Comparison of ENCODE assay signal across 8 mouse cellular contexts in the genomic region with DNA sequence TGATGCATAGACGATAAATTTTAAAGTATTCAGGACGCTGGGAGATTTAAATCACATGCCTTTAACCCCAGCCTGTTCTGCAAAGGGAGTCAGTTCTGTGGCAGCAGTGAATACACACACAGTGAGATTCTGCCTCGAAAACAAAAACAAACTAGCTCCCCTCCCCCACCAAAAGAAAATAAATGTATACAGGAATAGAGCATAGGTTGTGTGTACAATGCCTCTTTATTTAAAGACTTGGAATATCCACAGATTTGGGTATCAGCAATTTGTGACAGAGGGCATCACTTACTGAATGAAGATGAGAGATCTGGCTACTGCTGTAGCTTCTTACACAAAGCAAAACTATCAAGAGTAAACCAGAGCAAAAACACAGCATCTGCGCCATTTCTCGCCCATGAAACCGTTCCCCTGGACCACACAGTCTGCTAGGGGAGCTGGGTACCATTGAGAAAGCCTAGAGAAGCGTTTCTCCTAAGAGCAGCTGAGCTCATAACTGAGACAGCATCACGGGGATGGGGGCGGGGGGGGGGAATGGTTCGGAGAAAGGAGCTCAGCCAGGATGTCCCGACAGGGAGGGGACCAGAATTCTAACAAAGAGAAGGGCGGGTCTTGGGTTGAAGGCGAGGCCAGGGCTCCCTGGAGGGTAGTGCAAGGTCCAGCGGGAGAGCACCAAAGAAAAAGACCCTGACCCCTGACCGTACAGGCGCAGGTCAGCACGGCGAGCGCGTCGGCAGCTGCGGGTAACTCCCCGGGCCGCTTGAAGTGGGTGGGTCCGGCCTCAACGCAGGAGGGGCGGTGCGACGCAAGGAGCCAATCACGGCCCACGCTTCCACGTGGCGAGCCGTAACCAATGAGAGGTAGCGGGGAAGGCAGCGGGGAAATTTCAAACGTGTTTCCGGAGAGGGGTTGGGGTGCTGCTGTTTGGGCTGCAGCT. TPM values are rescaled to one million over a fixed set of nuclear protein-coding genes. Genes with fewer than 3 reads are reported as not detected.
A peak's percentile ranks its signal among the peaks of the same experiment; 100 is the strongest.
DNase-seq lines count a peak whose midpoint lies in the region; ATAC-seq and TF ChIP-seq lines count a peak whose summit lies in the region.

A gene (plus strand): TSS at position 879 of the 937 bp plus-strand sequence.

- H3K4me2 ChIP-seq in forebrain, embryonic 13.5 days = peak within 1 kb of the TSS; percentile 82
- H3K4me2 ChIP-seq in neural tube, embryonic 15.5 days = peak within 1 kb of the TSS; percentile 97

- WGBS in forebrain, embryonic 13.5 days = under 1% methylated on average over 38 of the region's 38 CpGs
- WGBS in neural tube, embryonic 15.5 days = under 1% methylated on average over 38 of the region's 38 CpGs

- H3K9ac ChIP-seq in forebrain, embryonic 13.5 days = peak within 1 kb of the TSS; percentile 85
- peak within 1 kb of the TSS; percentile 76 for H3K9ac ChIP-seq in neural tube, embryonic 15.5 days (replicated peaks)

- DNase-seq in c-Kit-positive CD71-positive TER-119-positive erythroid progenitor cells, embryonic 14.5 days (ENCODE audit: low spot score) = peak; percentile 88
- DNase-seq in heart, postnatal 14 days = peak; percentile 90 to 92
- peak; percentile 91 for DNase-seq in layer of hippocampus, adult 11-12 months (ENCODE audit: low spot score)
- peak; percentile 89 to 90 for DNase-seq in lung, adult 18-20 months
- peak; percentile 93 for DNase-seq in testis, postnatal 14 days (ENCODE audit: low spot score)

- H3K4me1 ChIP-seq in E14TG2a.4 (replicated peaks; ENCODE audit: low read depth, low read length) = peaks cover 26% of the 10 kb centered on the region
- H3K4me1 ChIP-seq in forebrain, embryonic 13.5 days = peaks cover 25% of the 10 kb centered on the region
- H3K4me1 ChIP-seq in neural tube, embryonic 15.5 days = peaks cover 5% of the 10 kb centered on the region

- peak within 1 kb of the TSS; percentile 96 for H3K27ac ChIP-seq in forebrain, embryonic 13.5 days
- peak within 1 kb of the TSS; percentile 97 for H3K27ac ChIP-seq in neural tube, embryonic 15.5 days (replicated peaks)

- peak; percentile 14; the same call in 1 of the 2 replicates for TF ChIP-seq CTCF in E14TG2a.4 (conservative IDR thresholded peaks at IDR 0.05; ENCODE audit: low read length)

- ATAC-seq in forebrain, embryonic 13.5 days = peak; percentile 100
- ATAC-seq in neural tube, embryonic 15.5 days (ENCODE audit: low FRiP score) = peak; percentile 100

- H3K36me3 ChIP-seq in E14TG2a.4 (ENCODE audit: insufficient read depth, low read length) = peaks cover 12% of the 10 kb centered on the region
- no peaks in the 10 kb centered on the region for H3K36me3 ChIP-seq in forebrain, embryonic 13.5 days (ENCODE audit: poor library complexity, severe bottlenecking)
- no peaks in the 10 kb centered on the region for H3K36me3 ChIP-seq in neural tube, embryonic 15.5 days

- intact Hi-C loops in heart, postnatal 14 days (cut with DNase I) = no loop called here

- H3K27me3 ChIP-seq in E14TG2a.4 (ENCODE audit: insufficient read depth, low read length) = no peaks in the 10 kb centered on the region
- no peaks in the 10 kb centered on the region for H3K27me3 ChIP-seq in forebrain, embryonic 13.5 days
- no peaks in the 10 kb centered on the region for H3K27me3 ChIP-seq in neural tube, embryonic 15.5 days (replicated peaks)

- peak within 1 kb of the TSS; percentile 97 for H3K4me3 ChIP-seq in E14TG2a.4 (replicated peaks; ENCODE audit: low read length)
- H3K4me3 ChIP-seq in forebrain, embryonic 13.5 days = peak within 1 kb of the TSS; percentile 80
- H3K4me3 ChIP-seq in neural tube, embryonic 15.5 days (replicated peaks) = peak within 1 kb of the TSS; percentile 72

- H3K9me3 ChIP-seq in E14TG2a.4 (ENCODE audit: low read length) = no peaks in the 10 kb centered on the region
- no peaks in the 10 kb centered on the region for H3K9me3 ChIP-seq in forebrain, embryonic 13.5 days (replicated peaks)
- no peaks in the 10 kb centered on the region for H3K9me3 ChIP-seq in neural tube, embryonic 15.5 days (replicated peaks)

RNA-seq across cellular contexts. Expression of the gene that starts here (rescaled TPM):
- 33.8 and 35.8 TPM in 2 replicates for polyA plus RNA-seq in forebrain, embryonic 13.5 days (2015; fragmentation: Nextera tagmentation; extraction: Ambion mirVana)
- total RNA-seq in heart, postnatal 14 days (2021) = 1 to 10 TPM; 1.1 to 4.1 TPM
- 3.4 and 9.3 TPM in 2 replicates for polyA plus RNA-seq in neural tube, embryonic 15.5 days (2015; fragmentation: Nextera tagmentation; extraction: Ambion mirVana)

Comparison
In these comparisons a context has a peak if more than half of its experiments do, and no peak if none do; other contexts are left out.
1. Peak in every context shown above with its lines: DNase-seq, ATAC-seq, H3K4me3 ChIP-seq and H3K27ac ChIP-seq.